Mouse (Mus musculus) left cerebral cortex, adult 2 months (tissue): ENCODE data around the gene Nrxn2. TPM values are rescaled to one million over a fixed set of nuclear protein-coding genes. Genes with fewer than 3 reads are reported as not detected.

Experiments used
- DNase-seq, 2 experiments: peaks; one replicate each; pipeline ENCODE4 v3.0.0; 2021 to 2022; ENCODE audit warnings: low spot score in 2 of 2, mixed read lengths in 1 of 2; ENCODE audit errors: extremely low spot score in 1 of 2
- H3K27ac ChIP-seq: fragments of 200-600 bp; 2 replicates; pipeline ENCODE4 v1.8.1; 2022
- H3K4me3 ChIP-seq: fragments of 200-600 bp; 2 replicates; pipeline ENCODE4 v1.8.1; 2022
- CTCF ChIP-seq: fragments of 200-600 bp; IDR thresholded peaks from 2 replicates; pipeline ENCODE4 v1.8.1; 2022; ENCODE audit warnings: antibody characterized with exemption, mild to moderate bottlenecking, moderate library complexity
- intact Hi-C: fragments of 180-260 bp; cut with DNase I; formaldehyde crosslinking; loops from one replicate; pipeline ENCODE4 v1.15.1; 2025
- total RNA-seq, 2 experiments: library from RNA; stranded (reverse); gene quantifications; 2 replicates each; pipeline ENCODE4 v1.2.3; 2021

Nrxn2 gene
- total RNA-seq, 2 experiments from 2014 or later, result 618 to 620 TPM

- intact Hi-C loops, result loop anchor here (1.0 kb wide), 1 partner anchor 28 kb away; no protein-coding TSS in a partner anchor
- TF ChIP-seq CTCF, result no peak
- peak overlapping the region; percentile 83 for H3K27ac ChIP-seq
- H3K4me3 ChIP-seq, result peak overlapping the region; percentile 37
- DNase-seq, result peak in 1 of 2 experiments; percentile 29
Observed at GRCm38 (mm10) chr19:6531832-6532471, 113.4 kb downstream of the Nrxn2 start.

- no peak for TF ChIP-seq CTCF
- Histone ChIP-seq H3K27ac (peak overlapping the region; percentile 83; the same call in 1 of the 2 replicates), H3K4me3 (no peak overlapping the region; the same call in 1 of the 2 replicates)
- intact Hi-C loops, result no loop called here
- DNase-seq, result no peak
Observed at GRCm38 (mm10) chr19:6532656-6533055, 114.1 kb downstream of the Nrxn2 start.

GRCm38 (mm10) chr19:6533290-6534117 is 115.0 kb downstream of the Nrxn2 start:
- intact Hi-C loops, result no loop called here
- no peak for TF ChIP-seq CTCF
- H3K4me3 ChIP-seq, result no peak overlapping the region
- DNase-seq, result no peak
- H3K27ac ChIP-seq, result peak overlapping the region; percentile 40; the same call in 1 of the 2 replicates

- no peak overlapping the region for H3K4me3 ChIP-seq
- no peak for TF ChIP-seq CTCF
- DNase-seq, result no peak
- H3K27ac ChIP-seq, result no peak overlapping the region
- intact Hi-C loops, result no loop called here
Observed at GRCm38 (mm10) chr19:6534118-6534415, 115.5 kb downstream of the Nrxn2 start.

- intact Hi-C loops, result no loop called here
- DNase-seq, result no peak
- TF ChIP-seq CTCF, result no peak
- no peak overlapping the region for H3K27ac ChIP-seq
- H3K4me3 ChIP-seq, result no peak overlapping the region
Observed at GRCm38 (mm10) chr19:6536201-6536600, 117.7 kb downstream of the Nrxn2 start.

- no peak for DNase-seq
- H3K4me3 ChIP-seq, result no peak overlapping the region
- no peak overlapping the region for H3K27ac ChIP-seq
- intact Hi-C loops, result no loop called here
- no peak; the same call in 1 of the 2 replicates for TF ChIP-seq CTCF
Observed at GRCm38 (mm10) chr19:6536696-6537095, 118.2 kb downstream of the Nrxn2 start.

- intact Hi-C loops, result no loop called here
- DNase-seq, result no peak
- H3K4me3 ChIP-seq, result no peak overlapping the region
- H3K27ac ChIP-seq, result no peak overlapping the region
- no peak for TF ChIP-seq CTCF
Observed at GRCm38 (mm10) chr19:6537526-6537925, 119.0 kb downstream of the Nrxn2 start.

GRCm38 (mm10) chr19:6538546-6538945 is 120.0 kb downstream of the Nrxn2 start:
- DNase-seq, result no peak
- no peak overlapping the region for H3K27ac ChIP-seq
- intact Hi-C loops, result no loop called here
- no peak overlapping the region for H3K4me3 ChIP-seq
- no peak for TF ChIP-seq CTCF

GRCm38 (mm10) chr19:6539592-6539991 is 121.1 kb downstream of the Nrxn2 start:
- DNase-seq, result no peak
- intact Hi-C loops, result no loop called here
- no peak overlapping the region for H3K4me3 ChIP-seq
- no peak for TF ChIP-seq CTCF
- no peak overlapping the region for H3K27ac ChIP-seq

GRCm38 (mm10) chr19:6540191-6540590 is 121.7 kb downstream of the Nrxn2 start:
- DNase-seq, result no peak
- Histone ChIP-seq H3K4me3 (no peak overlapping the region), H3K27ac (no peak overlapping the region)
- TF ChIP-seq CTCF, result no peak
- intact Hi-C loops, result no loop called here

GRCm38 (mm10) chr19:6541521-6541920 is 123.0 kb downstream of the Nrxn2 start:
- no peak overlapping the region for H3K27ac ChIP-seq
- TF ChIP-seq CTCF, result no peak
- H3K4me3 ChIP-seq, result no peak overlapping the region
- DNase-seq, result no peak
- intact Hi-C loops, result no loop called here

- TF ChIP-seq CTCF, result no peak
- no peak within 1 kb of the TSS for H3K4me3 ChIP-seq
- intact Hi-C loops, result no loop called here
- H3K27ac ChIP-seq, result no peak within 1 kb of the TSS
- DNase-seq, result no peak
Observed at GRCm38 (mm10) chr19:6542367-6543034, 124.0 kb downstream of the Nrxn2 start, which contains the start of gene Slc22a12. Gene Slc22a12, minus strand, starts transcription at chr19:6543032.
